Mouse (Mus musculus): ENCODE data around the gene Ramp1.

Ramp1 gene

GRCm38 (mm10) chr1:91201122-91201521 is 21.5 kb downstream of the Ramp1 start:
- no peak for DNase-seq

- no peak for DNase-seq
Measured at GRCm38 (mm10) chr1:91204221-91204765, 24.7 kb downstream of the Ramp1 start.

- no peak for DNase-seq
Measured at GRCm38 (mm10) chr1:91205651-91206050, 26.0 kb downstream of the Ramp1 start.

GRCm38 (mm10) chr1:91206336-91206735 is 26.7 kb downstream of the Ramp1 start:
- DNase-seq: no peak

DNA sequence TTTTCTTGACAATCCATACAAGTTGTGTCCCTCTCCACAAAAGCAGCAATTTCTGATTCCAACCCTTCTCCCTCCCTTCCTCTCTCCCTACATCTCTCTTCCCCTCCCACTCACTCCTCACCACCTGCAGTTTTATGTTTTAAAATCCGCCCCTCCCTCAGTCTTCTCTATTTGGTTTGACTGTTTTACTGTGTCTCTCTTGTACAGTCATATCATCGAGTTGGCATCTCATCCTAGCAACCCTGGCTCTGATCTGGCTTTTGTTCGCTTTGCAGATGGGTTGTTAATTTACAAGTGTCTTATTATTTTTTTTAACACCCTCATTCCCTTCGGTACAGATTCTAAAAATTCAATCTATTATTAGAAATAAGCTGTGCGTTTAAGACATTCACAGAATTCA is 27.3 kb downstream of the Ramp1 start:
- no peak for DNase-seq

- DNase-seq: no peak
Measured at GRCm38 (mm10) chr1:91207334-91208074, 27.9 kb downstream of the Ramp1 start.

DNA sequence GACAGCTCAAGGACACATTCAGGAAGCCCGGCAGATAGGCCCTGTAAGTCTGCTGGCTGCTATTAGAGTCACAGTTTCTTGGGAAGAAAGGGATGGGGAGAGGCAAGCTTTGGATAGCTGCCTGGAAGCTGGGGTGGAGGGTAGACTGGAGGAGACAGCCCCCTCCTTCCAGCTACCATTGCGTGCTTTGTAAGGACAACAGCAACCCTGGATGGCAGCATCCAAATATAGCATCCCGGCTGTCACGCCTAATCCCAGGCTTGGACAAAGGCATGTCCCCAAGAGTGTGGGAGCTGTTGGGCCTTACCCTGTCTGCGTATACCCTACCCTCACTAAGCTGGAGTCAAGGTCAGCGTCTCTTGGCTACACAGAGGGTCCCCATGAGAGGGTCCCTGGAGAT is 29.7 kb downstream of the Ramp1 start:
- peak; percentile 77 for DNase-seq

DNA sequence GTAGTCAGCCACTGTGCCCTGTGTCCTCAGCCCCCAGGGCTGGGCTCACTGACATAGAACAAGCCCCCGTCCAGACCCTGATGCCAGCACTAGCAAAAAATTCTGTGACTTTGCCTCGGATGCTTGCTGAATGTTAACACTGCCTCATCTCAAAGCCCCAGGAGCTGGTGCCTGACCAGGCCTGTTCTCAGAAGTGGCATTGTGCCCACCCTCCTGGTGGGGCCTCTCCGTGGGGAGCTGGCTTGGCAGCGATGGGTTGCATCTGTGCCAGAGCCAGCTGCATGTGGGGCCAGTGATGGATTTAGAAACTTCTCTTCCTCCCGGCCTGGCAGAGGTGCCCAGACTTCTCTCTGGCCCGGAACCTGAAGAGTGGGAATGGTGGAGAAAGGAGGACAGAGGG is 30.2 kb downstream of the Ramp1 start:
- peak; percentile 50 for DNase-seq

GRCm38 (mm10) chr1:91211099-91211498 is 31.5 kb downstream of the Ramp1 start:
- peak; percentile 66 for DNase-seq

DNA sequence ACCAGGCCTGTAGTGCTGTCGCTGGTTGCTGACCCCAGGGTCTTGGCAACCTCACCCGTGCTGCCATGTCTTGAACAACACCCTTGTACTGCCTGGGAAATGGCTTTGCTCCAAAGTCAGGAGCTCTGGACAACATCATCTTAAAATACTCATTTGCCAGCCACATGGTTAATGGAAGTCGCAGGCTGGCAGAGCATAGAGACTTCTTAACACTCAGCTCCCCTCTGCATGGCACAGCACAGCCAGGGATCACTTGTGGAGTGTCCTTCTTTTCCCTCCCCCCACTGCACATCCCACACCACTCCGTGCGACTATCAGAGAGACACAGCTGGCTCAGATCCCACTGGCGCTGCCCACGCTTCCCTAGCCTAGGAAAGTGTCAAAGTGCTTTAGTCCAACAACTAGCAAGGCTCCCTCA is 32.0 kb downstream of the Ramp1 start:
- peak; percentile 65 for DNase-seq

- DNase-seq: no peak
Measured at GRCm38 (mm10) chr1:91215264-91215663, 35.6 kb downstream of the Ramp1 start.

GRCm38 (mm10) chr1:91215981-91216380 is 36.4 kb downstream of the Ramp1 start:
- peak; percentile 80 for DNase-seq

GRCm38 (mm10) chr1:91216504-91217267 is 37.1 kb downstream of the Ramp1 start:
- DNase-seq: peak; percentile 46

DNA sequence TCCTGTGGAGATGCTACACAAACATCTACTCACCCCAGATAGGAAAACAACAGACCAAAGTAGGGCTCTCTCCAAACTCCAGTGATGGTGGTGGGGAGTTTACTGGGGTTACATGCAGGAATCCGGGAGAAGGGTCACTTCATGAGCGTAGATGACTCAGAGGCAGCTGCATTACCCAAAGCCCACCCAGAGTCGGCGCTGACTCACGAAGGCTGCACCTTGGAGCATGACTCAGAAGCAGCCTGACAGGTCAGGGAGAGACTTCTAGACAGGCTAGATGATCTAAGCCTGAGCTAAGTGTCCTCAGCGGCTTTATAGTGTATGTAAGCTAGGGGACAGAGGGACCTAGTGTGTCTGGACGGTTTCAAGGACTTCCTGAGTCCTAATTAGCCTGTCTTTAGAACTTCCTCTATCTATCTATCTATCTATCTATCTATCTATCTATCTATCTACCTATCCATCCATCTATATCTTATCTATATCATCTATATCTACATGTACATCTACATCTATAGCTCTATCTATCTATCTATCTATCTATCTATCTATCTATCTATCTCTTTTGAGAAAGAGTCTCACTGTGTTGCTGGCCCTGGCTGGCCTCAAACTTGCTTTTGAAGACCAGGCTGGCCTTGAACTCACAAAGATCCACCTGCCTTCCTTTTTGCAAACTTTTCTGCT is 40.2 kb downstream of the Ramp1 start:
- no peak for DNase-seq

GRCm38 (mm10) chr1:91220322-91220672 is 40.7 kb downstream of the Ramp1 start:
- no peak for DNase-seq

DNA sequence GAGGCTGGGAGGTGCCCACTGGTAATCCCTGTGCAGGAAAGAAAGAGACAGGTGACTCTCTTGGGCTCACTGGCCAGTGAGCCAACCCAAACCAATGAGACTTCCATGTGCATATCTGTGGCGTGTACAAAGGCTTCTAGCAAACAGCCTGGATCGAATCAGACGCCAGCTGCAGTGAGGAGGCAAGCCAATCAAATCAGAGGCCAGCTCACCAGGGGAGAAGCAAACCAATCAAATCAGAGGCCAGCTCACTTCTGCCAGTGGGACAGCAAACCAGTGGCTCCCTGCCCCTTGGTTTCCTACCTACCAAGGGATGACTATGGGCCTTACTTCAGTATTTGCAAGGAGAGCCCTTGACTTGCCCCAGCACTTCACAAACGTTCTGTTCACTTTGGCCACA is 46.9 kb downstream of the Ramp1 start:
- DNase-seq: no peak

DNA sequence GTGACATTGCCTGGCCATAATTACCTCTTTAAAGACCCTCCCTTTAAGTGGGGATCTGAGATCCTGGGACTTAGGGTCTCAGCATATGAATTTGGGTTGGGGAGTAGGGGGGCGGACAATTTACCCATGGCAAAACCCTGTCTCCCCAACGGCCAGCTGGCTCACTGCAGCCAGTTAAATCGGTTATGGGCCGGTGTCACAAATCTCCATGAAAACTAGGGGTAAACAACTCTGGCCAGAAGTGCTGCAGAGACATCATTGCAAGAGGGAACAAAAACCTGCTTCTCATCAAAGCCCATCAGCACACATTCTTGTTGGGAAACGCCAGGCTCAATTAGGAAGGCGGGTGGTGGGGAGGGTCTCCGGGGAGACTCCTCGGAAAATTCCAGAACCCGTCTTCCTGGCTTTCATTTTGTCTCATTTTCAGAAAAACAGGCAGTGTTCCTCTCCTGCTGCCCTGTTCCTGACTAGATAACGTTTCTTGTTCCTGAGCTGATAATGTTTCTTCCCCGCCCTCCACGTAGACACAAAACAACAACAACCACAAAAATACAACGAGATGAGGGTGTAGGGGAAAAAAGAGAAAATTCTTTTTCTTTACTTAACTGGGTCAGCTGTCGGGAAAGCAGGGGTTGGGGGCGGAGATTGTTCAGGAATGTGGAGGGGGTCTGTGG is 47.9 kb downstream of the Ramp1 start:
- peak; percentile 10 for DNase-seq

DNA sequence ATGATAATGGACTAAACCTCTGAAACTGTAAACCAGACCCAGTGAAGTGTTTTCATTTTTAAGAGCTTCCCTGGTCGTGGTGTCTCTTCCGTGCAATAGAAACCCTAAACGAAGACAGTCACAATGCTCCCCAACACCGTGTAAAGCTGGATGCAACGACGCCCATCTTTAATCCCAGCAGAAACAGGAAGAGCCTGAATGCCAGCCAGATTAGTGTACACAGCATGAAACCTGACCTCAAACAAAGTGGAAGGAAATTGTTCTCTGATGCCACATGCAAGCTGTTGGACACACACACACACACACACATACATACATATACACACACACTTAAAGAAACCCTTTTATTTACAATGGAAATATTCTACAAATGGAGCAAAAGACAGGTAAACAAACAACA is 51.5 kb downstream of the Ramp1 start:
- no peak for DNase-seq

DNA sequence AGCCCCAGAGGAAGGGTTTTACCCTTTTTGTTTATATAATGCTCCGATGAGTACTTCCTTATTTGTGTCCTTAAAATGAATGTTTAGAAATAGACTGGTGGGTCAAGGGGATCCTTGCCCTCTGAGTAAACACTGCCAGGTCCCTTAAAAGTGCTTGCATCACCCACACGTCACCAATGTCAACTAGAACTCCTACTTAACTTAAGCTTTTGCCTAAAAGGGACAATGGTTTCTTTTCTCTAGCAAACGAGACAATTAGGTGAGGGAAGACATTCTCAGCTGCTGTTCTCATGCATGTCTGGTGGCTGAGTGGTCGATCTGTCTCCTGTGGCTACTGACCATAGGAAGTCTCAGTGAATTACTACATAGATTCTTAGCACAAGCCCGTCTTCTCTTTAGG is 52.3 kb downstream of the Ramp1 start:
- DNase-seq: peak; percentile 25

- DNase-seq: no peak
Measured at GRCm38 (mm10) chr1:91235395-91235794, 55.8 kb downstream of the Ramp1 start.

DNA sequence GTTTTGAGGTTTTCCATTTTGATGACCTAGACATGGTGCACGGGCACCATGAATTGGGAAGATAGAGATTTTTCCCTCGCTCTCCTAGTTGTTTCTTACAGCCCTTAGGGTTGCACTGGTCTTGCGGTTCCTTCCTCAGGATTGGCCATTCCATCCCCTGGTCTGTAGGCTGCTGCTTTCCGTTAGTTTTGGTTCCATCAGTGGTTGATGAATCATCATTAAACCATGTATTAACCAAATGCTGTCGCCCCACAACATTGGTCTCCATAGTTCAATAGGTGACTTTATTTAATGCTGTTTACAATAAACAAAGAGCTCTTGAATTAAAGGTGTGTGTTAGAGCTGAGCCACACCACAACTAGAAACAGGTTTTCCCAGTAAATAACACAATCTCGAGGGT is 58.1 kb downstream of the Ramp1 start:
- no peak for DNase-seq

DNA sequence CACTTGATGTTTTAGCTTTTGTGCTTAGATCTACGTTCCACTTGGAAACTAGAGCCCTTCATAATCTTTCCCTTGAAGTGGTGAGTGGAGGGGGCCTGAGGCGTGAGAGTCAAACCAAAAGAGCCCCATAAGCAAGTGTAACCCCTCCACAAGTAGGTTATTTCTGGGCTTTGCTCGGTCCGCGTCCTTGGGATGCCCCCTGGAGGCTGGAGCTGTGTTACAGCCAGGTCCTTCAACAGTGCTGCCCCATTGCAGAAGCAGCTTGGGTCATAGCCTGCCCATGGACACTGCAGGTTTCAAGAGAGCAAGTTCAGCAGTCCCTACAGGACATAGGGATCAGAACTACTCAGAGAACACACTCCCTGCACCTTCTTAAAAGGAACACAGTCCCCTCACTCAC is 59.5 kb downstream of the Ramp1 start:
- DNase-seq: peak; percentile 79

- DNase-seq: no peak
Measured at GRCm38 (mm10) chr1:91239800-91240199, 60.2 kb downstream of the Ramp1 start.

All from lung, postnatal 10 days (tissue).